Mouse (Mus musculus): ENCODE measurements around the gene Olfr679.
"Not testable (repeated sequence)": the region's sequence is repeated elsewhere in the genome, so short reads cannot be mapped to it uniquely, and the experiment has no call there.

The Olfr679 gene

GRCm38 (mm10) chr7:105080905-105081304, at the start of gene Olfr679:
Olfr679 (plus strand) TSS chr7:105081205.
- no peak for DNase-seq (ENCODE audit: low spot score in 2 of 2)

GRCm38 (mm10) chr7:105032398-105032797, 48.6 kb upstream of the Olfr679 start, which contains the start of gene Olfr676:
Olfr676 (plus strand) TSS chr7:105032698.
- no peak for DNase-seq (ENCODE audit: low spot score in 2 of 2)

- not testable (repeated sequence) for DNase-seq (ENCODE audit: low spot score in 2 of 2)
Observed at GRCm38 (mm10) chr7:105033836-105034235, 47.2 kb upstream of the Olfr679 start.

GRCm38 (mm10) chr7:105058951-105059350, 22.1 kb upstream of the Olfr679 start:
- no peak for DNase-seq (ENCODE audit: low spot score in 2 of 2)

- DNase-seq (ENCODE audit: low spot score in 2 of 2): no peak
Observed at GRCm38 (mm10) chr7:105064175-105064574, 16.8 kb upstream of the Olfr679 start, which contains the start of gene Olfr678. Olfr678 (plus strand) TSS chr7:105064475.

- DNase-seq (ENCODE audit: low spot score in 2 of 2): not testable (repeated sequence)
Observed at GRCm38 (mm10) chr7:105092717-105093116, 11.7 kb downstream of the Olfr679 start, which contains the start of gene Olfr680-ps1. Olfr680-ps1 (minus strand) TSS chr7:105092817.

- no peak for DNase-seq (ENCODE audit: low spot score in 2 of 2)
Observed at GRCm38 (mm10) chr7:105116536-105116935, 35.5 kb downstream of the Olfr679 start, which contains the start of gene Olfr681. Olfr681 (plus strand) TSS chr7:105116836.

Data from left cerebral cortex, adult 9 months (tissue).